Comparison of ENCODE assay signal across 7 mouse cellular contexts in genomic region chr7:31151301-31152241, GRCm38 (mm10). TPM values are rescaled to one million over a fixed set of nuclear protein-coding genes. Genes with fewer than 3 reads are reported as not detected.
DNase-seq lines count a peak whose midpoint lies in the region; ATAC-seq and TF ChIP-seq lines count a peak whose summit lies in the region.

No protein-coding gene starts in this region.

- H3K9me3 ChIP-seq in MEL (replicated peaks; ENCODE audit: insufficient read depth, low read length), result no peaks in the 10 kb centered on the region
- H3K9me3 ChIP-seq in forebrain, postnatal 0 days (ENCODE audit: low read length), result no peaks in the 10 kb centered on the region
- no peaks in the 10 kb centered on the region for H3K9me3 ChIP-seq in hindbrain, embryonic 11.5 days (ENCODE audit: control insufficient read depth, low read length)
- no peaks in the 10 kb centered on the region for H3K9me3 ChIP-seq in limb, embryonic 11.5 days (ENCODE audit: control insufficient read depth, low read length)
- no peaks in the 10 kb centered on the region for H3K9me3 ChIP-seq in midbrain, embryonic 11.5 days (ENCODE audit: control insufficient read depth, low read length)

- no peak for TF ChIP-seq RAD21 in MEL (IDR thresholded peaks at IDR 0.05; ENCODE audit: low read depth, low read length)

- peaks cover 0 to 30% of the 10 kb centered on the region in 2 experiments; a peak in 3 of 4 replicates for H3K4me1 ChIP-seq in MEL (ENCODE audit: control insufficient read depth in 1 of 2, insufficient read depth in 2 of 2, low read length in 2 of 2)
- peaks cover 17% of the 10 kb centered on the region for H3K4me1 ChIP-seq in forebrain, postnatal 0 days (ENCODE audit: insufficient read depth)
- 0 out of 2 replicates have a peak, but pooled peaks cover 7% of the 10 kb centered on the region for H3K4me1 ChIP-seq in hindbrain, embryonic 11.5 days (replicated peaks; ENCODE audit: control insufficient read depth, insufficient read depth, low read length)
- H3K4me1 ChIP-seq in limb, embryonic 11.5 days (ENCODE audit: control insufficient read depth, insufficient read depth, low read length), result peaks cover 28% of the 10 kb centered on the region
- H3K4me1 ChIP-seq in midbrain, embryonic 11.5 days (ENCODE audit: control insufficient read depth, insufficient read depth, low read length), result peaks cover 16% of the 10 kb centered on the region

- H3K4me2 ChIP-seq in forebrain, postnatal 0 days (ENCODE audit: low read depth), result peak overlapping the region; percentile 79
- peak overlapping the region; percentile 65 for H3K4me2 ChIP-seq in hindbrain, embryonic 11.5 days (replicated peaks; ENCODE audit: low read depth, low read length)
- H3K4me2 ChIP-seq in limb, embryonic 11.5 days (ENCODE audit: low read depth, severe bottlenecking), result peak overlapping the region; percentile 76
- peak overlapping the region; percentile 73 for H3K4me2 ChIP-seq in midbrain, embryonic 11.5 days

- H3K79me2 ChIP-seq in MEL (ENCODE audit: control insufficient read depth, insufficient read depth, low read length, poor library complexity), result peaks cover 23% of the 10 kb centered on the region

- WGBS in forebrain, postnatal 0 days, result 11% methylated on average over 23 of the region's 23 CpGs
- 22% methylated on average over 23 of the region's 23 CpGs for WGBS in hindbrain, embryonic 11.5 days
- WGBS in limb, embryonic 11.5 days, result 20% methylated on average over 23 of the region's 23 CpGs
- WGBS in midbrain, embryonic 11.5 days, result 22% methylated on average over 23 of the region's 23 CpGs

- peak; percentile 65 to 69 for TF ChIP-seq POLR2A in MEL (IDR thresholded peaks at IDR 0.05; ENCODE audit: control insufficient read depth in 1 of 2, insufficient read depth in 1 of 2, low read depth in 1 of 2, low read length in 2 of 2, poor library complexity in 1 of 2)

- no peaks in the 10 kb centered on the region for H3K27me3 ChIP-seq in MEL (ENCODE audit: control insufficient read depth in 1 of 2, insufficient read depth in 2 of 2, low read length in 2 of 2)
- no peaks in the 10 kb centered on the region for H3K27me3 ChIP-seq in forebrain, postnatal 0 days (ENCODE audit: insufficient read depth, low read length)
- no peaks in the 10 kb centered on the region for H3K27me3 ChIP-seq in hindbrain, embryonic 11.5 days (ENCODE audit: control insufficient read depth, insufficient read depth, low read length)
- H3K27me3 ChIP-seq in limb, embryonic 11.5 days (ENCODE audit: control insufficient read depth, insufficient read depth, low read length), result no peaks in the 10 kb centered on the region
- H3K27me3 ChIP-seq in midbrain, embryonic 11.5 days (ENCODE audit: control insufficient read depth, insufficient read depth, low read length), result no peaks in the 10 kb centered on the region

- ATAC-seq in forebrain, postnatal 0 days, result peak; percentile 58
- peak; percentile 47 for ATAC-seq in hindbrain, embryonic 11.5 days (ENCODE audit: low FRiP score)
- peak; percentile 20; the same call in 1 of the 2 replicates for ATAC-seq in limb, embryonic 11.5 days (ENCODE audit: insufficient number of reproducible peaks, low FRiP score, low TSS enrichment, low read depth)
- peak; percentile 29 for ATAC-seq in midbrain, embryonic 11.5 days (ENCODE audit: low FRiP score)

- 0 out of 4 replicates have a peak, but pooled peaks have one; percentile 2 to 13 for TF ChIP-seq EP300 in MEL (IDR thresholded peaks at IDR 0.05; ENCODE audit: low read depth in 1 of 2, low read length in 2 of 2)

- H3K36me3 ChIP-seq in MEL (ENCODE audit: control insufficient read depth in 1 of 2, insufficient read depth in 2 of 2, low read length in 2 of 2), result peaks cover 0 to 9% of the 10 kb centered on the region in 2 experiments; a peak in 2 of 4 replicates
- H3K36me3 ChIP-seq in forebrain, postnatal 0 days (ENCODE audit: insufficient read depth), result peaks cover 5% of the 10 kb centered on the region; the same call in 1 of the 2 replicates
- H3K36me3 ChIP-seq in hindbrain, embryonic 11.5 days (ENCODE audit: control insufficient read depth, insufficient read depth, low read length), result no peaks in the 10 kb centered on the region
- no peaks in the 10 kb centered on the region for H3K36me3 ChIP-seq in limb, embryonic 11.5 days (ENCODE audit: control insufficient read depth, insufficient read depth, low read length)
- peaks cover 2% of the 10 kb centered on the region; the same call in 1 of the 2 replicates for H3K36me3 ChIP-seq in midbrain, embryonic 11.5 days (ENCODE audit: control insufficient read depth, insufficient read depth, low read length)

- H3K27ac ChIP-seq in MEL (ENCODE audit: control insufficient read depth, low read depth, low read length), result peak overlapping the region; percentile 82
- peak overlapping the region; percentile 98 for H3K27ac ChIP-seq in forebrain, postnatal 0 days (ENCODE audit: low read depth, low read length)
- peak overlapping the region; percentile 96 for H3K27ac ChIP-seq in hindbrain, embryonic 11.5 days (ENCODE audit: low read depth, low read length)
- H3K27ac ChIP-seq in limb, embryonic 11.5 days (replicated peaks; ENCODE audit: low read depth, low read length), result peak overlapping the region; percentile 92
- peak overlapping the region; percentile 95 for H3K27ac ChIP-seq in midbrain, embryonic 11.5 days (ENCODE audit: low read depth, low read length)

- H3K9ac ChIP-seq in MEL (ENCODE audit: control insufficient read depth, low read depth, low read length, poor library complexity, severe bottlenecking), result peak overlapping the region; percentile 93
- peak overlapping the region; percentile 99 for H3K9ac ChIP-seq in forebrain, postnatal 0 days
- H3K9ac ChIP-seq in hindbrain, embryonic 11.5 days (ENCODE audit: low read depth, low read length), result peak overlapping the region; percentile 91
- H3K9ac ChIP-seq in limb, embryonic 11.5 days (ENCODE audit: low read length), result peak overlapping the region; percentile 96
- H3K9ac ChIP-seq in midbrain, embryonic 11.5 days (ENCODE audit: low read length), result peak overlapping the region; percentile 97

- H3K4me3 ChIP-seq in MEL (ENCODE audit: control insufficient read depth in 1 of 2, insufficient read depth in 1 of 2, low read depth in 2 of 2, low read length in 2 of 2), result peak overlapping the region; percentile 80 to 98
- peak overlapping the region; percentile 95 for H3K4me3 ChIP-seq in forebrain, postnatal 0 days (ENCODE audit: low read depth, low read length)
- peak overlapping the region; percentile 89 for H3K4me3 ChIP-seq in hindbrain, embryonic 11.5 days (ENCODE audit: low read depth, low read length)
- peak overlapping the region; percentile 91 for H3K4me3 ChIP-seq in limb, embryonic 11.5 days (ENCODE audit: low read depth, low read length)
- peak overlapping the region; percentile 86 for H3K4me3 ChIP-seq in midbrain, embryonic 11.5 days (ENCODE audit: low read depth, low read length)

- no peak for TF ChIP-seq CTCF in MEL (IDR thresholded peaks at IDR 0.05 in 2 of 3, conservative IDR thresholded peaks at IDR 0.05 in 1 of 3; ENCODE audit: control insufficient read depth in 1 of 3, insufficient read depth in 1 of 3, low read depth in 2 of 3, low read length in 3 of 3, poor library complexity in 1 of 3, severe bottlenecking in 1 of 3)
- no peak; the same call in 1 of the 2 replicates for TF ChIP-seq CTCF in forebrain, postnatal 0 days (IDR thresholded peaks at IDR 0.05; ENCODE audit: low read depth)

- DNase-seq in MEL (ENCODE audit: low read depth, low spot score), result peak; percentile 87
- peak; percentile 68 for DNase-seq in brain, adult 2 months (ENCODE audit: low read depth, low spot score)
- DNase-seq in forebrain, postnatal 0 days, result peak; percentile 73
- DNase-seq in hindbrain, embryonic 11.5 days (ENCODE audit: low spot score), result peak; percentile 69
- no peak for DNase-seq in limb, embryonic 11.5 days (ENCODE audit: low spot score)
- DNase-seq in midbrain, embryonic 11.5 days (ENCODE audit: low spot score, missing footprints), result peak; percentile 97
- DNase-seq in spleen, postnatal 10 days (ENCODE audit: low spot score in 2 of 2), result peak; percentile 45 to 60

TF ChIP-seq in MEL, 35 proteins besides CTCF, POLR2A, EP300 and RAD21 (continues in another document):
- TF ChIP-seq ELF1 (IDR thresholded peaks at IDR 0.05; ENCODE audit: low read depth, low read length) (peak; percentile 41; the same call in 1 of the 2 replicates), MXI1 (IDR thresholded peaks at IDR 0.05; ENCODE audit: low read depth, low read length) (0 out of 2 replicates have a peak, but pooled peaks have one; percentile 4)

RNA-seq across cellular contexts. Expression of gene Gramd1a, which starts 4.1 kb away (rescaled TPM):
- 18.2 and 21.8 TPM in 2 replicates for total RNA-seq in MEL (2012; rRNA removed)
- 10 to 100 TPM in 1 of 2 experiments, not detected in 1; 65.7 TPM for polyA plus RNA-seq in MEL (2012; ENCODE audit: insufficient read depth in 1 of 2, insufficient read length in 2 of 2, low read depth in 1 of 2, low replicate concordance in 2 of 2, missing spikeins in 1 of 2)
- 244 and 265 TPM in 2 replicates for total RNA-seq in forebrain, postnatal 0 days (2014; rRNA removed)
- polyA plus RNA-seq in forebrain, postnatal 0 days (2015; fragmentation: Nextera tagmentation; extraction: Ambion mirVana), result 176 and 178 TPM in 2 replicates
- polyA plus RNA-seq in hindbrain, embryonic 11.5 days (2014; fragmentation: Nextera tagmentation; extraction: Ambion mirVana), result 120 and 125 TPM in 2 replicates
- 86.9 and 87.2 TPM in 2 replicates for polyA plus RNA-seq in limb, embryonic 11.5 days (2014; fragmentation: Nextera tagmentation; extraction: Ambion mirVana)
- 104 and 109 TPM in 2 replicates for polyA plus RNA-seq in midbrain, embryonic 11.5 days (2014; fragmentation: Nextera tagmentation; extraction: Ambion mirVana)

RNA-seq across cellular contexts. Expression of gene Scn1b, which starts 24.8 kb away (rescaled TPM):
- not detected in 2 replicates for total RNA-seq in MEL (2012; rRNA removed)
- not detected for polyA plus RNA-seq in MEL (2012; ENCODE audit: insufficient read depth in 1 of 2, insufficient read length in 2 of 2, low read depth in 1 of 2, low replicate concordance in 2 of 2, missing spikeins in 1 of 2)
- 26.7 and 38.0 TPM in 2 replicates for total RNA-seq in forebrain, postnatal 0 days (2014; rRNA removed)
- 24.4 and 29.8 TPM in 2 replicates for polyA plus RNA-seq in forebrain, postnatal 0 days (2015; fragmentation: Nextera tagmentation; extraction: Ambion mirVana)
- polyA plus RNA-seq in hindbrain, embryonic 11.5 days (2014; fragmentation: Nextera tagmentation; extraction: Ambion mirVana), result 0.60 and 0.86 TPM in 2 replicates
- 0.51 and 1.0 TPM in 2 replicates for polyA plus RNA-seq in limb, embryonic 11.5 days (2014; fragmentation: Nextera tagmentation; extraction: Ambion mirVana)
- 0.52 and 1.1 TPM in 2 replicates for polyA plus RNA-seq in midbrain, embryonic 11.5 days (2014; fragmentation: Nextera tagmentation; extraction: Ambion mirVana)

RNA-seq across cellular contexts. Expression of gene Hpn, which starts 36.5 kb away (rescaled TPM):
- 0.69 and 1.6 TPM in 2 replicates for total RNA-seq in MEL (2012; rRNA removed)
- 1 to 10 TPM in 1 of 2 experiments, not detected in 1; 1.1 TPM for polyA plus RNA-seq in MEL (2012; ENCODE audit: insufficient read depth in 1 of 2, insufficient read length in 2 of 2, low read depth in 1 of 2, low replicate concordance in 2 of 2, missing spikeins in 1 of 2)
- total RNA-seq in forebrain, postnatal 0 days (2014; rRNA removed), result 0.48 TPM in 1 of 2 replicates, not detected in the other
- 0.19 and 0.61 TPM in 2 replicates for polyA plus RNA-seq in forebrain, postnatal 0 days (2015; fragmentation: Nextera tagmentation; extraction: Ambion mirVana)
- polyA plus RNA-seq in hindbrain, embryonic 11.5 days (2014; fragmentation: Nextera tagmentation; extraction: Ambion mirVana), result 0.56 and 1.4 TPM in 2 replicates
- polyA plus RNA-seq in limb, embryonic 11.5 days (2014; fragmentation: Nextera tagmentation; extraction: Ambion mirVana), result 2.2 and 2.3 TPM in 2 replicates
- 0.44 and 1.2 TPM in 2 replicates for polyA plus RNA-seq in midbrain, embryonic 11.5 days (2014; fragmentation: Nextera tagmentation; extraction: Ambion mirVana)

Comparison
In these comparisons a context has a peak if more than half of its experiments do, and no peak if none do; other contexts are left out.
1. RNA of gene Scn1b, which starts 24.8 kb away (polyA plus RNA-seq): 24.4 to 29.8 TPM in forebrain, postnatal 0 days; 0.52 to 1.1 TPM in midbrain, embryonic 11.5 days, 0.51 to 1.0 TPM in limb, embryonic 11.5 days, 0.60 to 0.86 TPM in hindbrain, embryonic 11.5 days and not detected in MEL; every median in the first group is over 10 times any median in the second.
2. Peak in every context shown above with its lines, with median percentiles within 50 percentile points of each other: H3K27ac ChIP-seq, H3K4me3 ChIP-seq, H3K9ac ChIP-seq, ATAC-seq and H3K4me2 ChIP-seq.